Mouse (Mus musculus) heart, postnatal 0 days (tissue): ENCODE measurements at regions not wholly inside any gene's neighbourhood (a gene's known extent, or its start where the extent isn't known, plus 50 kb on each side); places are given as distances from the start of the nearest gene placed in this dataset.

Experiments
- CTCF ChIP-seq: IDR thresholded peaks from 2 replicates; pipeline ENCODE4 v1.5.1; 2016; ENCODE audit warnings: antibody characterized with exemption, control low read depth, low read depth
- EP300 ChIP-seq: IDR thresholded peaks from 2 replicates; pipeline ENCODE4 v1.6.1; 2016; ENCODE audit warnings: antibody characterized with exemption, low read depth

- TF ChIP-seq CTCF (no peak), EP300 (no peak)
These were observed 611.1 kb upstream of the Mef2c start for GRCm38 (mm10) chr13:82892731-82893130.
